Mouse (Mus musculus) liver (tissue): ENCODE data around the gene 4833420G17Rik.
"Not testable (repeated sequence)": the region's sequence is repeated elsewhere in the genome, so short reads cannot be mapped to it uniquely, and the experiment has no call there.

Experiments used
- DNase-seq: peaks from one replicate; pipeline ENCODE4 v3.0.0-alpha.2; 2020; ENCODE audit warnings: mixed read lengths

4833420G17Rik gene

GRCm38 (mm10) chr13:119462596-119463560 lies at the start of gene 4833420G17Rik:
Gene 4833420G17Rik (plus strand): TSS chr13:119462768.
- peak; percentile 90 for DNase-seq

GRCm38 (mm10) chr13:119413026-119413425 lies 49.5 kb upstream of the 4833420G17Rik start:
- DNase-seq, result no peak

GRCm38 (mm10) chr13:119418479-119418878 lies 44.1 kb upstream of the 4833420G17Rik start:
- no peak for DNase-seq

- peak; percentile 15 for DNase-seq
These were observed 32.4 kb upstream of the 4833420G17Rik start for GRCm38 (mm10) chr13:119430164-119430563.

GRCm38 (mm10) chr13:119432041-119432440 lies 30.5 kb upstream of the 4833420G17Rik start:
- no peak for DNase-seq

GRCm38 (mm10) chr13:119434359-119434758 lies 28.2 kb upstream of the 4833420G17Rik start:
- DNase-seq, result no peak

- DNase-seq, result peak; percentile 44
These were observed 20.3 kb upstream of the 4833420G17Rik start for GRCm38 (mm10) chr13:119442244-119442643.

- no peak for DNase-seq
These were observed 9.0 kb upstream of the 4833420G17Rik start for GRCm38 (mm10) chr13:119453563-119453962.

GRCm38 (mm10) chr13:119455082-119455481 lies 7.5 kb upstream of the 4833420G17Rik start:
- DNase-seq, result no peak

GRCm38 (mm10) chr13:119456342-119456741 lies 6.2 kb upstream of the 4833420G17Rik start:
- DNase-seq, result no peak

- DNase-seq, result no peak
These were observed 520 bp upstream of the 4833420G17Rik start for GRCm38 (mm10) chr13:119461900-119462595.

- no peak for DNase-seq
These were observed 14.1 kb downstream of the 4833420G17Rik start for GRCm38 (mm10) chr13:119476631-119477030.

GRCm38 (mm10) chr13:119477789-119478188 lies 15.2 kb downstream of the 4833420G17Rik start:
- no peak for DNase-seq

GRCm38 (mm10) chr13:119487354-119487753 lies 24.8 kb downstream of the 4833420G17Rik start:
- no peak for DNase-seq

- DNase-seq, result peak; percentile 80
These were observed 25.5 kb downstream of the 4833420G17Rik start, which contains the start of the genes Tmem267 and 3110070M22Rik for GRCm38 (mm10) chr13:119487880-119488580. Gene Tmem267 (plus strand): TSS chr13:119488039. Gene 3110070M22Rik (minus strand): TSS chr13:119488383.

GRCm38 (mm10) chr13:119492083-119492482 lies 29.5 kb downstream of the 4833420G17Rik start:
- not testable (repeated sequence) for DNase-seq

- not testable (repeated sequence) for DNase-seq
These were observed 32.4 kb downstream of the 4833420G17Rik start for GRCm38 (mm10) chr13:119494938-119495337.
